Mouse (Mus musculus): ENCODE results near the gene Cd22.

Gene Cd22

GRCm38 (mm10) chr7:30820131-30820530 lies 60.0 kb downstream of the Cd22 start:
- in situ Hi-C loops (cut with MboI), result no loop called here

Measured in mature B cell (primary cell).